Mouse (Mus musculus) hindlimb bud, embryonic 11.5 days (tissue): ENCODE data around the gene Pmm1.
A peak's percentile ranks its signal among the peaks of the same experiment; 100 is the strongest.
"Not testable (repeated sequence)": the region's sequence is repeated elsewhere in the genome, so short reads cannot be mapped to it uniquely, and the experiment has no call there.

Experiments used
- DNase-seq: peaks from one replicate; pipeline ENCODE4 v3.0.0-alpha.2; 2012; ENCODE audit warnings: low read depth, low spot score; ENCODE audit errors: extremely low spot score

Gene Pmm1

GRCm38 (mm10) chr15:81960171-81961077 is at the start of gene Pmm1:
Pmm1 (minus strand) TSS chr15:81960930.
- DNase-seq = peak; percentile 77

DNA sequence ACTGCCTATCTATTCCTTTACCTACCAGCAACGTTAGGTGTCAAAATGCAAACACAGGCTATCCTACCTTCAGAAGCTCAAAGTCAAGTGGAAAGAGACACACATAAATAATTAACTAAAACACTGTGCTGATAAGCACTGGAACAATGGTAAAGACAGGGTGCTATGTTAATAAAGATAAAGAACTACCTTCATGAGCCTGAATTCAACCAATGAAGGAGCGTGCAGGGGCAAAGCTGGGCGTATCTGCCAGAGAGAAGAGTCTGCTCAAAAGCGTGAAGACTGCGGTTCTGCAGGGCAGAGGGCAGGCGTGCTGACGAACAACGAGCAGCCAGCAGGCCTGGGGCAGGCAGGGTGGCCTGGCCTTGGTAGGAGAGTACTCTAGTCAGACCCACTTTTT is 43.5 kb upstream of the Pmm1 start:
- DNase-seq = no peak

DNA sequence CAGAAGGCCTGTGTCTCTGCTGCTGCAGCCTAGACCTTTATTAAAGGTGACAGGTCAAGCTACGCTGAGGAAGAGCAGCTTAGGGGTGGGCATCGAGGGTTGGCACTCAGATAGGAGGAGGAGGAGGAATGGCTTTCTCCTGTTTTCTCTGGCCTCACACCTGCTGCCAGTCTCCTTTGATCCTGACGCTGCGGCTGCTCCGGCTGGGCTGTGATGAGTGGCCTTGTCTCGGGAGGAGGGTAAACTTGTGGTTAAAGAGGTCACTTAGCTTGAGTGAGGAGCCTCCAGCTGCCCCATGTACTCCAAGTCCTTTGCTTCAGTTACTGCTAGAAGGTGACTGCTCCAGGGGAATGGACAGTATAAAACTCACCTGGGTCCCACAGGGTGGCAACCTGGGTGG is 33.3 kb upstream of the Pmm1 start:
- DNase-seq = no peak

DNA sequence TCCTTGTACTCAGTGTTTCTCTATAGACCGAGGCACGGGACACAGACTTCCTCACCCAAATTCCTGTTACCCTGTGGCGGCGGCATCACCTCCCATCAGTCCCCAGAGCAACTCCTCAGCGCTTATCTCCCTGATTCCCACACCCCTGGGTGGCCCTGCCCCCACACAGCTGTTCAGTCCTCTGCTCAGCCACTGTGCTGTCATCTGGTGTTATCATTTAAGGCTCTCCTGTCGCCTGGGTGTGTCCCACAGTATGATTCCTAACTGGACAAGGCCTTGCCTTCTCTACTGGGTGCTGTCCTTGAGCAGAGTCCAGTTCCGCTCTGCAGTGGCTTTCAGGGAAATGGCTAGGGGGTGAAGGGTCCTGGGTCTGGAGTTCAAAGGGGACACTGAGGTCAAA is 29.8 kb upstream of the Pmm1 start:
- DNase-seq = no peak

GRCm38 (mm10) chr15:81989371-81990062 is 28.8 kb upstream of the Pmm1 start:
- DNase-seq = peak; percentile 83

- DNase-seq = no peak
Measured at GRCm38 (mm10) chr15:81987646-81988045, 26.9 kb upstream of the Pmm1 start, which contains the start of gene Xrcc6. Xrcc6 (plus strand) TSS chr15:81987835.

DNA sequence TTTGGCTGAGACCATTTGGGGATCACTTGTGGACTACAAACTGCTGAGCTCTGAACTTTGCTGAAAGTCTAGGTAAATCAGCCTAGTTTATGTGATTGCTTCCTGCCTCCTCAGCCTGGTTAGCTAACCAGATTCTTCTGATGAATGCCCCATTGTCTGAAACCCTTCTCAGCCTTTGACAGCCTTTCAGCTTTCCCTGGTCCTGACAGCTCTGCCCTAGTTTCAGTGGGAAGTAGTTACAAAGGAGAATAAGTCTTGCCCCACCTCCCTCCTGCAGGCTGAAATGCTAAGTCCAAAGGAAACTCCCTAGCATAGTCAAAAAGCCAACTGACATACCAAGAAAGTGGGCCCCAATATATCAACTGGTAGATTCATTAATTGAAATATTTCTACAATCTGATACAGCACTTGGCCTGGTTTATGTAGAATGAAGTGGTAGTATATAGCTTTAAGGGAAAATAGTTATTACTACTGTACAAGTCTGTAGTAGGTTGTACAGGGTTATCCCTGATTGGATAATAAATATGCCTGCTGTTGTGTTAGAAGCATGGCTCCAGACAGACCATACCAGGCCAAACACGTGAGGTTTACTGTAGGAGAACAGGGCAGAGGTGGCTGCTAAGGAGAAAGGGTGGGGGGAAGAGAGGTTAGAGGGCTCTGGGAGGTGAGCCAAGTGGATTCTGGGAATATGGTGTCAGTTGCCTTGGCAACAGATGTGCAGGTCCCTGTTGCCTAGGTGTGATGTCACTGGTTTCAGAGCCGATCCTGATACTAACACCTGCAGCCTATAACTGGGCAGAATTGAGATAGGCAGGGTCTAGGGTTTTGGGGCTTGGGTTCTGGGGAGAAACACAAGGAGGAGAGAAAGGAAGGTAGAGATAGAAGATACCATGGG is 24.8 kb upstream of the Pmm1 start:
- no peak for DNase-seq

- no peak for DNase-seq
Measured at GRCm38 (mm10) chr15:81982173-81982572, 21.4 kb upstream of the Pmm1 start.

DNA sequence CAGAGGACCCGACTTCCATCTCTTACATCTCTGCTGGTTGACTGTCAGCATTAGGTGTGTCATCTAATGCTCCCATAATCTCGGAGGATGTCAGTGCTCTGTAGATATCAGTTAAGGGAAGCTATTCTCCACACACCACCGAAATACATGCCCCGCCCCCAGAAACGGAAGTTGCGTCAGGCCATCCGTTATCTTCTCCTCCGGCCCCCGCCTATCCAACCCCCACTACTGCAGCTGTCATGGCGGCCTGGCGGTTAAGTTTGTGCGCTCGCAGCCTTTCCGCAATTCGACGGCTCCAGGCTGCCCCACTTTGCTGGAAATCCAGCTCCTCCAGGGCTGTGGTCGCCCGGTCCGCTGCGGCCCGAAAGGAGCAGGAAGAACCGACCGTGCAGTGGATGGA is 19.6 kb upstream of the Pmm1 start, which contains the start of gene 1700029P11Rik:
TSS of gene 1700029P11Rik (plus strand) at position 220 of the 400 bp plus-strand sequence.
- no peak for DNase-seq

DNA sequence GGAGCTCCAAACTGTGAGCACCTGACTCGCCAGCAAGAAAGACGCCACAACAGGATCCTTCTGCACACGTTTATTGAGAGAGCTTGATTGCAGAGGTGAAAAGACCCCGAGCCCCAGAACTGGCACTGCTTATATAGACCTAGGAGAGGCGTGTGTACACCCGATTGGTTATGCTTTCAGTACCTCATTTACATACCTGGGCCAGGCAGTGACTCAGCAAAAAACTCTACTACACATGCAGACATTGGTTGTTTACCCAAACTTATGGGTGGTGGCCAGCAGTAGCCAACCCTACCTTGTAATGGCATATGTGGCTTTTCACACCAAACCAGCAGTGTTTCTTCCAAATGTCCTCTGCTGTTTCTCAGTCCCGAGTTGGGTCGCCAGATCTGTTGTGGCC is 14.4 kb upstream of the Pmm1 start:
- not testable (repeated sequence) for DNase-seq

DNA sequence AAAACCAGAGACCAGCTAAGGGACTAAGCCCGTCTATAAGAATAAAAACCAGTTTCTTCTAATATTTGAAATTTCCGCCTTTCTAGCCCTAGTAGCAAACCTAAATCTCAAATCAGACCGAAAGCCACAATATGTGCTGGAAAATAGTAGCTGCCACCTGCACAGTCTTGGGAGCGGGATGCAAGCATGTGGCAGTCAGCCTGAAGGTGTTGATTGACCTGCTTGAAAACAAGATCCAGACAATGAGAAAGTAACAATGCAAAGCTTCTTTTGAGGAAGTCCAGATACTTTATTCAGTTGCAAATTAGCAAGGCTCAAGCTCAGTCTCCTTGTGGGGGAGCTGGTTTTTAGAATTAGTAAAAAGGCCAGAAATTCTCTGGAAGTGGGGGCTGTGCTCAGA is 9.8 kb upstream of the Pmm1 start:
- DNase-seq = not testable (repeated sequence)

DNA sequence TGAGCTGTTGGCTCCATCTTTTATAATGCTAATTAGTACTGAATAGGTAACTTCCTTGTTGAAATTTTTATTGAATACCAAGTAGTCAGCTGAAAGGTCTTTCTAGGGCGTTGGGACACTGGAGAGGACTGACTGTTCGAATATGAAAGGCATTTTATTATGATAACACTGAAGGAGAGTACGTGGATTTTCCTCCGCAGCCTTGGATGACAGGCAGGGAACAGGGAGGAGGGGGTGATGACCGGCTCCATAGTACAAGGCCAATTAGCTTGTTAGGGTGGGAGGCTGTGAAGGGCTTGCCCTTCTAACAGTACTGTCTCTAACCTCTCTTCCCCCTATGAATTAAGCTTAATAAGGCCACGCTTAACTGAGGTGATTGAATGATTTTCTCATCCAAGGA is 8.9 kb upstream of the Pmm1 start:
- DNase-seq = not testable (repeated sequence)

- DNase-seq = no peak
Measured at GRCm38 (mm10) chr15:81969173-81969572, 8.4 kb upstream of the Pmm1 start.

DNA sequence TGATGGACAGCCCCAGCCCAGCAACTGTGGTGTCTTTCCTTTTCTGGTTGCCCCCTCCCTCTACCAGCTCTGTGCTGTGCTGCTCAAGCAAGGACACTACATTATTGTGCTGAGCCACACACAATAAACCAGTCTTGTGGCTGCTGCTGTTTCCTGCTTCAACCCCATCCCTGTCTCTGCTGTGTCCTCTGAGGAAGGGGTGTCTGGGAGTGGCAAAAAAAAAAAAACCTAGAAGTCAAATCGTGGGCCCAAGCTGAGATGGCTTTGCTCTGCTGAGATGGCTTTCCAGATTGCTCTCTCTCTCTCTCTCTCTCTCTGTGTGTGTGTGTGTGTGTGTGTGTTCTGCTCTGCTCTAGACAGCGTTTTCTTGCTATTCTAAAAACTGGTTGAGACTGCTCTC is 7.7 kb upstream of the Pmm1 start:
- DNase-seq = no peak

- no peak for DNase-seq
Measured at GRCm38 (mm10) chr15:81967821-81968220, 7.1 kb upstream of the Pmm1 start.

- no peak for DNase-seq
Measured at GRCm38 (mm10) chr15:81966062-81966829, 5.5 kb upstream of the Pmm1 start.

- DNase-seq = no peak
Measured at GRCm38 (mm10) chr15:81964980-81965545, 4.3 kb upstream of the Pmm1 start.

DNA sequence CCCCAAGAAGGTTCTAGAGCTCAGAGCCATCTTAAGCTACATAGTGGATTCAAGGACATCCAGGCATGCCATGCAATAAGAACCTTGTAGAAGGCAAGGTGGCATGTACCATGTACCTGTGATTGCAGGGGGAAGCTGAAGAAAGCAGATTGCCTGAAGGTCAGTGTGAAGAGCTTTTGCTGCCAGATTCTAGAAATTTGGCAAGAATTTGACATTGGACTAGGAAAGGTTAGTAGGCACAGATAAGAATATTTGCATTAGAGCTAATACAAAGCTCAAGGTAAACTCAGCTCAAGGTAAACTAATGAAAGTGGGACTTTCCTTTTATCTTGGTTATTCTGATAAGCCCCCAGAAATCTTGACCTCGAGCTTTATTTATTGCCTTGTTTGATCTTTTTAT is 3.5 kb upstream of the Pmm1 start:
- DNase-seq = no peak

- no peak for DNase-seq
Measured at GRCm38 (mm10) chr15:81961078-81961451, 335 bp upstream of the Pmm1 start.

DNA sequence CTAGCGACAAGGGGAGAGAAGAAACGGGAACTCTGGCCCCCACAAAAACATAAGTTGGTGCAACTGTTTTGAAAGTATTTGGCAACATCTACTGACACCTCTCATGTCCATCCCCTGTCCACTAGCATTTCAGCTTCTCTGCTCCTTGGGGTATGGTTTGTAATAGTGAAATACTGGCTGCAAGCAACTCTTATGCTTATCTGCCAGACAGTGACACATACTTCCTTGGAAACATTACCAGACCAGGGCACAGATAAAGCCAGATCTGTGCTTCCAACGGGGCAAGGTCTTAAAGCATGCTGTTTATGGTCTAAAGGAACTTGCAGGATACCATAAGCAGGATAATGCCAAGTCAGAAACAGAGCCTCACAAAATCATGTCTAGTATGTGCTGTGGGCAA is 1.8 kb downstream of the Pmm1 start:
- no peak for DNase-seq
